Mouse (Mus musculus): ENCODE results near the gene Tbc1d8.

Gene Tbc1d8

GRCm38 (mm10) chr1:39394096-39394495 is 84.5 kb downstream of the Tbc1d8 start:
- DNase-seq (ENCODE audit: low read depth, low spot score) = no peak

GRCm38 (mm10) chr1:39393217-39393867 is 85.2 kb downstream of the Tbc1d8 start:
- no peak for DNase-seq (ENCODE audit: low read depth, low spot score)

DNA sequence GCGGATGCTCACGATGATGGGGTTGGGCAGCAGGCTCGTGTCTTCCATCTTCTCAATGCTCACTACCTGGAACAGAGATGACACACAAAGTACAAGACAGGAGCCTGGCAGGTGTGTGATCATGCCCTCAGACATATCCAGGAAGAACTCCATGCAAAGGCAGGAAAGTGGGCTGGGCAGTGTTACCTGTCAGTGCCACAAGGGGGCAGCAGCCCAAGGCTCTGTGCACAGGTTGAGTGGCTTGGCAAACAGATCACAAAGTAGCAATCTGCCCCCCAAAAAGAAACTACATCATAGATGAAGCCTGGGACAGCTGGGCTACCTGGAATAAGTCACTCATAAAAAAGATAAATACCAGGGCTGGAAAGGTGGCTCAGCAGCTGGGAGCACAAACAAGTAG is 86.4 kb downstream of the Tbc1d8 start:
- peak; percentile 56 for DNase-seq (ENCODE audit: low read depth, low spot score)

- DNase-seq (ENCODE audit: low read depth, low spot score) = no peak
These were observed 86.9 kb downstream of the Tbc1d8 start for GRCm38 (mm10) chr1:39391652-39392051.

- DNase-seq (ENCODE audit: low read depth, low spot score) = no peak
These were observed 89.2 kb downstream of the Tbc1d8 start for GRCm38 (mm10) chr1:39389338-39389737.

DNA sequence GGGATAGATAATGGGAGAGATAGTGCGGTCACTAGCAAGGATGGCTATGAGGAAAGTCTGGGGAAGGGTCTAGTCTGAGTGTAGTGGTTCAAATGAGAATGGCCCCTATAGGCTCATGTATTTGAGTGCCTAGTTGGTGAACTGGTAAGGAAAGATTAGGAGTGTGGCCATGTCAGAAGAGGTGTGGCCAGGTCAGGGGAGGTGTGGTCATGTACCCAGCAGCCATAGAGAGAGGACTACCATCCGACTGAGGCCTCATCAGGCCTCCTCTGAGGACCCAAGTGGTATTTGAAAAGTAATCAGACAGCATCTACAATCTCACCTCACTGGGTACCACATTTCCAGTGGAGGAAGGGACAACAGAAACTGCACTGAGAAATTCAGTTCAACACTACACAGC is 90.4 kb downstream of the Tbc1d8 start:
- DNase-seq (ENCODE audit: low read depth, low spot score) = no peak

DNA sequence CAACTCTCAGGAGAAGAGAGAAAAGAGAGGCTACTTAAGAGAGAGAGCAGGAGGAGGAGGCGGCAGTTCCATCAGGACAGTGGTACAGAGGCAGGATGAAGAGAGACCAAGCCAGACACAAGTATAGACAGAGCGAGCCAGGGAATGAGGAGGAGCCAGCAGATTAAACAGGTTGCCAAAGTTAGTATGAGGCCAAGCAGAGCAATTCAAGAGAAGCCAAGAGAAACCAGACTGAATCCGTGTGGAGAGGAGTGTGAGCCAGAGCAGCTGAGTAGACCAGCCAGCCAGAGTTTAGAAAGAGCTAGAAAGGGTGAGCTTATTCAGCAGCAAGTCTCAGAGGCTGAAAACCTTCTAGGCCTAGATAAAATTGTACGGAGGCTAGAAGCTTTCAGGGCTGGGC is 91.1 kb downstream of the Tbc1d8 start:
- DNase-seq (ENCODE audit: low read depth, low spot score) = no peak

DNA sequence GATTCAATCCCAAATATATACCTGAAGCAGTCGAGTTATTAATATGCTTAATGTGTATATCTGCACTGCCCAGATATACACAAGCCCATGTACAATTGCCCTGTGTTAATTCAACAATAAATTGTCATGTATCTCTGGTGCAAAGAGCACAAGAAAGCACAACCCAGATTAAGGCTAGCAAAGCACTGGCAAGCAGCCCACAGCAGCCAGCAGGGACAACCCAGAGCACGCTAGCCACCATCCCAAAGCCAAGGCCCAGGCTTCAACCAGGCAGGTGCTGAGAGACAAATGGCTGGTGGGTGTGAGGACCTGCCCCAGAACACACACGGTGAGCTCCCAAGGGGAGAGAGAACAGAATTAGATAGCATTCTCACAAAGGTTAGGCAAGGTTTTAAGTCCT is 92.1 kb downstream of the Tbc1d8 start:
- no peak for DNase-seq (ENCODE audit: low read depth, low spot score)

- DNase-seq (ENCODE audit: low read depth, low spot score) = no peak
These were observed 93.6 kb downstream of the Tbc1d8 start for GRCm38 (mm10) chr1:39384914-39385313.

GRCm38 (mm10) chr1:39381017-39381416 is 97.5 kb downstream of the Tbc1d8 start:
- no peak for DNase-seq (ENCODE audit: low read depth, low spot score)

GRCm38 (mm10) chr1:39379021-39379420 is 99.5 kb downstream of the Tbc1d8 start:
- DNase-seq (ENCODE audit: low read depth, low spot score) = no peak

DNA sequence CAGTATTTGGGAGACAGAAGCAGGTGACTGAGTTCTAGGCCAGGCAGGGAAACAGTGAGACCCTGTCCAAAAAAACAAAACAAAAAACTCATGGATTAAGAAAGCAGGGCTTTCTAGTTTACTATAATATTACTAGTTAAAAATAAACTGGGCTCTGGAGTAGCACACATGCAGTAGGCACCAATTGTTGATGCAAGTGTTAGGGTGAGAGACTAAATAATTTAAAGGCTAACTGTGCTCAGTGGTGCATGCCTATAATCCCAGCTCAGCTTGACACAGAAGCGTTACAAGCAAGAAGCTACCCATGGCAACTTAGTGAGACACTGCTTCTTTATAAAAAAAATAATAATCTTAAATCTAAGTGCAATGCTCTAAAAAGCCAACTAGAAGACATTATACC is 100.0 kb downstream of the Tbc1d8 start:
- no peak for DNase-seq (ENCODE audit: low read depth, low spot score)

DNA sequence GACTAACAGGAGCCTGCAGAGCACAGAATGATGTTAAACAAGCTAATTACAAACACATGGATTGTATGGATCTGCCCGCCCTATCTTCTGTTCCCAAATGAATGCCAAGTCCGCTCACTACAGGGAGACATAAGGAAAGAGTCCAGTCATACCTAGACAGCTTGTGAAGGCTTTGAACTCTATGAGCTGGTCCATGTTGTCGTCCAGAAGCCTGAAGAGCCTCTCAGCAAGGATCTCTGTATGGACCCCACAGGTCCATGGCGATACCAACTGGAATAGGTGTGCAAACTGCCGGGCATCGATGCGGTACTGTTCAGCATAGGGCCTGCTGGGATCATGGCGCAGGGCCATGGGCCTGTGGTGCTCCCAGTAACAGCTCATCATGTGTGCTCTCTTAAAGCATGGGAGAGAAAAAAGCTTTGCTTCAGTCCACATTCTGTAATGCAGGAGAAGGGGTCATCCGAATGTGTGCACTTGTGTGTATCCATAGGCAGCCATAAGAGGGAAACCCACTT is 101.8 kb downstream of the Tbc1d8 start:
- DNase-seq (ENCODE audit: low read depth, low spot score) = no peak

GRCm38 (mm10) chr1:39376121-39376520 is 102.4 kb downstream of the Tbc1d8 start:
- DNase-seq (ENCODE audit: low read depth, low spot score) = no peak

GRCm38 (mm10) chr1:39374231-39374809 is 104.2 kb downstream of the Tbc1d8 start:
- DNase-seq (ENCODE audit: low read depth, low spot score) = no peak

GRCm38 (mm10) chr1:39373378-39373777 is 105.2 kb downstream of the Tbc1d8 start:
- no peak for DNase-seq (ENCODE audit: low read depth, low spot score)

DNA sequence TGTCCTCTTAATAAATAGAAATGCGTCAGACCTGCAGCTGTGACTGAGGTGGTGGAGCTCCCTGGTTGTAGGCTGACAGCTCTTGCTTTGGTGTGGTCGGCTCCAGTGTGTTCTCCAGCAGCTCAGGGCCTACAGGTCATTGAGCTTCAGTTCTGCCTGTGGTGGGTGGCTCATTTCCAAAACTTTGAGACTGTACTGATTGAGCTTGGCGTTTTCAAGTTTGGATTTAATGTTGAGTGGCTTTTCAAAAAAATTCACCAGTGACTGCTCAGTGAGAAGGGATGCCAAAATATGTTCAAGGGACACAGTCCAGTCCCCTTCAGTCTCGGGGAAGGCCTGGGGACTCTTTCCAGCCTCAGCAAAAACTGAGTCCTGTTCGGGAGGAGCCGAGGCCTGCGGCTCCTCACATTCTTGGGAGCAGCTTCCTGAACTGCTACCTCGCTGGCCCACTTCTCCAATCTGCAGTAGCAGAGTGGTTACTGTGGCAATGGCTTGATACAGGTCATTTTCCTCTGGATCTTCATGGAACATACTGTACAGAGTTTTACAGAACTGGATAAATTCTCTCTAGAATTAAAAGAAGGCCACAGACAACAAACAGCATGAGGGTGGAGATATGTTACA is 106.2 kb downstream of the Tbc1d8 start:
- DNase-seq (ENCODE audit: low read depth, low spot score) = no peak

DNA sequence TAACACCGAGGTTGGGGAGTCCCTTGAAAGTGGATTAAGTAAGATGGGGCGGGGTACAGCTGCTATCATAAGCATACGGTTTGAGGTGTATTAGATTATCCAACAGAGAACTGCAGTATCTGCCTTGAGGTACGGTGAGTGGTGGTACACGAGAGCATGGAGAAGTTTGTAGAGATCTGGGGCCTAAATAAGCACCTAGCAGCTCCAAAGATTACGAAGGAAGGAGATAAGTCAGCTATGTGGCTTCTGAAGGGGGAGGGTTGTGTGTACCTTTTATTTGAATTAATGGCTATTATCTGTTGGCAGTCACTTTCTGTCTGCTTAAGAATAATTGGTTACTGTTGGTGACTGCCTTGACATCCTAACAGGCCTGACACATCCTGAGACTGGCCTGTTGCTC is 108.1 kb downstream of the Tbc1d8 start:
- no peak for DNase-seq (ENCODE audit: low read depth, low spot score)

DNA sequence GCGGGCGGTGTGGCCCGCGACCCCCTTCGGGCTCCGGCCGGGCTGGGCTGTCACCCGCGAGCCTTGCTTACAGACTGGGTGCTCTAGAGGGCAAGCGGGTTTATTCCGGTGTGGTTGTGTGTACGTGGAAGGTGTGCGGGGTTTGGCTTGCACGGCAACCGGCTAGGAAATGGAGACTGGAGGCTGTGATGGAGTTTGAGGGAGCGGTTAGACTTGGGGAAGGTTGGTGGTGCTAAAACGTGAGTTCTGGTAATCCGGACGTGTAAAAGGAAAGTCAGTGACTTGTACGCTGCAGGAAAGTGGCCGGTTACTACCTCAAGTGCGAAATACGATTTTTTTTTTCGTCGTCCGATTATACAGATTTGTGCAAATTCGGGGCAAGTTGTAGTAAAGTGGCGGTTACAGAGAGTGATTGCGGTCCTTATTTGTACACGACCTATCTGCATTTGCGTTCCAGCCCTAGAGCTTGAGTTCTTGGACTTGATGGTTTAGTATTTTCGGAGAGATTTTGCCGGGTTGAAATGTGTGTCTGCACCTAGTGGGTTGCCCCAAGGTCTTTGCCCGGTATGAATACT is 110.2 kb downstream of the Tbc1d8 start:
- no peak for DNase-seq (ENCODE audit: low read depth, low spot score)

DNA sequence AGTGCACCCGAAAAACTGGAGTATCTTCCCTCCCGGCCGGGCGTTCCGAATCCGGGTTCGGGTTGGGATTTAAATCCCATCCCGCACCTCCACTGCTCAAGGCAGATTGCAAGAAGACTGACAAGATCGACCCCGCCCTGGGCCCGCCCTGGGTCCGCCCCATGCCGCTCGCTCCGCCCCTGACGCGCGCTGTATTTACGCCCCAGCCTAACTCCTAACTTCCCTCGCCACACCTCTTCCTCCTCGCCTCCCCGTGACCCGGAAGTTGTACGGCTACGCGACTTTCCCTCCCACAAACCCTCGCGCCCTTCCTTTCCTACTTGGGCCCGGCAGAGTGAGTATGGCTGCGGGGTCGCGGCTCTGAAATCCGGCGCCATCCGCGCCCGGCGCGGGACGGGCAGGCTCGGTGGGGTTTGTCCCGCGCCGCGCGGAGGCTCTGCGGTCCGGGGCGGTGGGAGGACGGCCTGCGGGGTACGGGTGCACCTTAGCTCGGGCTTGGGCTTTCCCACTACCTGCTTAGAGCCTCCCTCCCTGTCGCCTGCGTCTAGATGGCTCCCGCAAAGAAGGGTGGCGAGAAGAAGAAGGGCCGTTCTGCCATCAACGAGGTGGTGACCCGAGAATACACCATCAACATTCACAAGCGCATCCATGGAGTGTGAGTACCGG is 110.8 kb downstream of the Tbc1d8 start, which contains the start of gene Rpl31:
TSS of gene Rpl31 (plus strand) at position 242 of the 666 bp plus-strand sequence.
- peak; percentile 93 for DNase-seq (ENCODE audit: low read depth, low spot score)

DNA sequence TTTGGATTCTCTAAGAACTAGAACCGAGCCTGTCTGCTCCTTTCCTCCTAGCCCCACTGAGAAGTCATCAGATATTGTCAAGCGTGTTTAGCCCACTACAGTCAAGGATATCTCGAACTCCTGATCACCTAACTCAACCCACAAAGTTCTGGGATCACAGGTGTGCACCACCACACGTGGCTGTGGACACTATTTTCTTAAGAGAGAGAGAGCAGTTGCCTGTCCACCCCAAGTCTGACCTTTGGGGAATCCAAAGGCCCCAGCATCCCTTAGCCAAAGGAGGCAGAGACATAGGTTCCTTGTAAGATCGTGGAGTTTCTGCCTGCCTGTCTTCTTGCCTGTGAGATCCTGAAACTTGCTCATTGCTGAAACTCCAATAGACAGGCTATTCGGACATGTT is 111.5 kb downstream of the Tbc1d8 start:
- DNase-seq (ENCODE audit: low read depth, low spot score) = no peak

DNA sequence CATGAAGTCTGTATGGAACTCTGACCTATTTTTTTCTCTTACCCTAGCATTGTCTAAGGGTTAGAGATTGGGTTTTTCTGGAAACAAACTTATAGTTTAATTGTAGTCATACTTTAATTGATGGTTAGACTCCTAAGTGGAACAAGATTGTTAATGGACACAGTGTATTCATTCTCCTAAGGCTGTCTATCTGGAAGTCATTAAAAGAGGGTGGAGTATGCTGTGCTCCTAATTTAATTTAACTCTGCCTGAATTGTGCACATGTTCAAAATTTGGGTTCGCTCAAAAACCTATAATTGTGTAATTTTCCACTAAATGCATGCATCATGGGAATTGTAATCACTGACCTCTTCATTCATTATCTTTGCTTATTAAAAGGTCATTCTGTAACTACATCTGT is 113.0 kb downstream of the Tbc1d8 start:
- no peak for DNase-seq (ENCODE audit: low read depth, low spot score)

All from forelimb bud, embryonic 11.5 days (tissue).